ENCODE assay signal across 12 mouse cellular contexts in the genomic region with DNA sequence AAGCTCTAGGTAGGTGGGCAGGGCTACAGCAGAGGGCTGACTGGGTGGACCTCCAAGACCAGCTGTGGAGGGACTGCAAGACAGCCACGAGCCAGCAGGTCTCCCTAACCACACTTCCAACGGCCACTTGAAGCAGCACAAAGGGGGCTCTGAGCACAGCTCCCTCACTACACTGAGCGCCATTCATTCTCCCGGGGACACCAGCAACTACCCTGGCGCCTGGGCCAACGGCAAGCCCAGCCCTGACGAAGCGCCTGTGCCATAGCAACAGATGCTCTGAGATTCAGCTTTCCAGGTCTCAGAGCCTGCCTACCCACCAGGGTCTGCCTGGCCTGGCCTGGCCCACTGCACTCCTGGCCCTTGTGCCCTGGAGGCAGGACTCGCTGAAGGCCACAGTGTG. TPM values are rescaled to one million over a fixed set of nuclear protein-coding genes. Genes with fewer than 3 reads are reported as not detected.
DNase-seq lines count a peak whose midpoint lies in the region; ATAC-seq and TF ChIP-seq lines count a peak whose summit lies in the region.
"Had no signal": no experiment of that assay in that cellular context is flagged by ENCODE, and none has a peak within 500 bp of the region (broad histone marks: within the 10 kb centered on the region; RNA-seq: fewer than 3 reads in every experiment).

No protein-coding gene starts in this region.

- peak overlapping the region; percentile 8 for H3K4me3 ChIP-seq in megakaryocyte, embryonic 14.5 days (replicated peaks)
- H3K4me3 ChIP-seq in embryonic facial prominence, embryonic 13.5 days: no peak overlapping the region
- no peak overlapping the region for H3K4me3 ChIP-seq in hindbrain, embryonic 13.5 days
- H3K4me3 ChIP-seq in midbrain, embryonic 14.5 days (replicated peaks; ENCODE audit: low read depth, low read length): no peak overlapping the region
- no peak overlapping the region for H3K4me3 ChIP-seq in cerebellum, adult 2 months (replicated peaks; ENCODE audit: insufficient read depth, low read depth, low read length)

- peaks cover 7% of the 10 kb centered on the region for H3K36me3 ChIP-seq in megakaryocyte, embryonic 14.5 days (replicated peaks; ENCODE audit: low read length)
- no peaks in the 10 kb centered on the region for H3K36me3 ChIP-seq in embryonic facial prominence, embryonic 13.5 days
- no peaks in the 10 kb centered on the region for H3K36me3 ChIP-seq in hindbrain, embryonic 13.5 days
- H3K36me3 ChIP-seq in midbrain, embryonic 14.5 days (ENCODE audit: control insufficient read depth, insufficient read depth, low read length): no peaks in the 10 kb centered on the region

- no peaks in the 10 kb centered on the region for H3K27me3 ChIP-seq in megakaryocyte, embryonic 14.5 days (replicated peaks)
- H3K27me3 ChIP-seq in embryonic facial prominence, embryonic 13.5 days: no peaks in the 10 kb centered on the region
- H3K27me3 ChIP-seq in hindbrain, embryonic 13.5 days: no peaks in the 10 kb centered on the region
- no peaks in the 10 kb centered on the region for H3K27me3 ChIP-seq in midbrain, embryonic 14.5 days (ENCODE audit: control insufficient read depth, insufficient read depth, low read length)
- H3K27me3 ChIP-seq in cerebellum, adult 2 months (ENCODE audit: control insufficient read depth, insufficient read depth, low read length): no peaks in the 10 kb centered on the region

- peak; percentile 44 for DNase-seq in midbrain, embryonic 14.5 days
- DNase-seq in lung, postnatal 36 days: no peak
- DNase-seq in cerebellum, adult 2 months: no peak
- DNase-seq: cerebellum, adult 8-10 months; liver; thymus, adult 18-20 months had no signal

- no peak for ATAC-seq in megakaryocyte, adult 5-6 weeks (ENCODE audit: poor library complexity, severe bottlenecking)
- peak; percentile 50 for ATAC-seq in embryonic facial prominence, embryonic 13.5 days (ENCODE audit: insufficient number of reproducible peaks, insufficient read depth, low FRiP score, low TSS enrichment, low read depth)
- ATAC-seq in hindbrain, embryonic 13.5 days (ENCODE audit: low FRiP score): 0 out of 2 replicates have a peak, but pooled peaks have one; percentile 43
- no peak for ATAC-seq in midbrain, embryonic 14.5 days (ENCODE audit: low FRiP score, low TSS enrichment)
- ATAC-seq: intestine, postnatal 0 days had no signal

- H3K4me1 ChIP-seq in megakaryocyte, embryonic 14.5 days: peaks cover 91% of the 10 kb centered on the region
- H3K4me1 ChIP-seq in embryonic facial prominence, embryonic 13.5 days: peaks cover 40% of the 10 kb centered on the region
- H3K4me1 ChIP-seq in hindbrain, embryonic 13.5 days (replicated peaks): peaks cover 30% of the 10 kb centered on the region
- peaks cover 6% of the 10 kb centered on the region for H3K4me1 ChIP-seq in midbrain, embryonic 14.5 days (ENCODE audit: control insufficient read depth, insufficient read depth, low read length)
- no peaks in the 10 kb centered on the region; the same call in 1 of the 2 replicates for H3K4me1 ChIP-seq in cerebellum, adult 2 months (ENCODE audit: control insufficient read depth, insufficient read depth, low read length)

- no peak overlapping the region for H3K4me2 ChIP-seq in embryonic facial prominence, embryonic 13.5 days
- no peak overlapping the region for H3K4me2 ChIP-seq in hindbrain, embryonic 13.5 days
- H3K4me2 ChIP-seq in midbrain, embryonic 14.5 days (ENCODE audit: low read length): no peak overlapping the region
- H3K4me2 ChIP-seq: heart, embryonic 11.5 days had no signal

- no peak overlapping the region for H3K9ac ChIP-seq in embryonic facial prominence, embryonic 13.5 days
- peak overlapping the region; percentile 35 for H3K9ac ChIP-seq in hindbrain, embryonic 13.5 days
- no peak overlapping the region for H3K9ac ChIP-seq in midbrain, embryonic 14.5 days (replicated peaks; ENCODE audit: low read length)

- peak overlapping the region; percentile 53 for H3K27ac ChIP-seq in embryonic facial prominence, embryonic 13.5 days
- H3K27ac ChIP-seq in hindbrain, embryonic 13.5 days: peak overlapping the region; percentile 40; the same call in 1 of the 2 replicates
- H3K27ac ChIP-seq in midbrain, embryonic 14.5 days (replicated peaks; ENCODE audit: low read depth, low read length): no peak overlapping the region
- no peak overlapping the region for H3K27ac ChIP-seq in cerebellum, adult 2 months (ENCODE audit: insufficient read depth, low read length)

- no peak for TF ChIP-seq CTCF in cerebellum, adult 2 months (IDR thresholded peaks at IDR 0.05; ENCODE audit: borderline replicate concordance, insufficient read depth, low read depth, low read length)

- peaks cover 5% of the 10 kb centered on the region; the same call in 1 of the 2 replicates for H3K9me3 ChIP-seq in megakaryocyte, embryonic 14.5 days
- H3K9me3 ChIP-seq in embryonic facial prominence, embryonic 13.5 days: no peaks in the 10 kb centered on the region
- no peaks in the 10 kb centered on the region for H3K9me3 ChIP-seq in hindbrain, embryonic 13.5 days
- no peaks in the 10 kb centered on the region for H3K9me3 ChIP-seq in midbrain, embryonic 14.5 days (ENCODE audit: control insufficient read depth, low read length)

- WGBS in embryonic facial prominence, embryonic 13.5 days: 40% methylated on average over 9 of the region's 9 CpGs
- WGBS in hindbrain, embryonic 13.5 days: 35% methylated on average over 9 of the region's 9 CpGs
- WGBS in midbrain, embryonic 14.5 days: 43% methylated on average over 9 of the region's 9 CpGs
- WGBS in cerebellum, adult 2 months: 28% methylated on average over 9 of the region's 9 CpGs

- TF ChIP-seq POLR2A in cerebellum, adult 2 months (IDR thresholded peaks at IDR 0.05; ENCODE audit: borderline replicate concordance, insufficient read depth, low read length): no peak

RNA-seq across cellular contexts. Expression of a gene that starts 2.1 kb away (rescaled TPM):
- 13.4 and 21.1 TPM in 2 replicates for polyA plus RNA-seq in megakaryocyte, embryonic 14.5 days (2012; ENCODE audit: insufficient read depth, low replicate concordance)
- 49.8 and 56.2 TPM in 2 replicates for total RNA-seq in megakaryocyte, adult 5-6 weeks (2015)
- 30.1 and 38.2 TPM in 2 replicates for total RNA-seq in megakaryocyte, adult 5-6 weeks (2017)
- polyA plus RNA-seq in embryonic facial prominence, embryonic 13.5 days (2015; fragmentation: Nextera tagmentation; extraction: Ambion mirVana): 19.4 and 21.8 TPM in 2 replicates
- polyA plus RNA-seq in hindbrain, embryonic 13.5 days (2015; fragmentation: Nextera tagmentation; extraction: Ambion mirVana): 41.8 and 50.5 TPM in 2 replicates
- polyA plus RNA-seq in midbrain, embryonic 14.5 days (2014; fragmentation: Nextera tagmentation; extraction: Ambion mirVana): 45.8 and 45.9 TPM in 2 replicates
- polyA plus RNA-seq in cerebellum, adult 2 months (2012; rRNA removed): 47.0 and 53.2 TPM in 2 replicates

RNA-seq across cellular contexts. Expression of a gene that starts 5.9 kb away (rescaled TPM):
- 148 and 403 TPM in 2 replicates for polyA plus RNA-seq in megakaryocyte, embryonic 14.5 days (2012; ENCODE audit: insufficient read depth, low replicate concordance)
- total RNA-seq in megakaryocyte, adult 5-6 weeks (2015): 82.1 and 84.4 TPM in 2 replicates
- 73.9 and 79.2 TPM in 2 replicates for total RNA-seq in megakaryocyte, adult 5-6 weeks (2017)
- 102 and 114 TPM in 2 replicates for polyA plus RNA-seq in embryonic facial prominence, embryonic 13.5 days (2015; fragmentation: Nextera tagmentation; extraction: Ambion mirVana)
- 74.9 and 81.9 TPM in 2 replicates for polyA plus RNA-seq in hindbrain, embryonic 13.5 days (2015; fragmentation: Nextera tagmentation; extraction: Ambion mirVana)
- 61.4 and 76.5 TPM in 2 replicates for polyA plus RNA-seq in midbrain, embryonic 14.5 days (2014; fragmentation: Nextera tagmentation; extraction: Ambion mirVana)
- polyA plus RNA-seq in cerebellum, adult 2 months (2012; rRNA removed): 170 and 186 TPM in 2 replicates

RNA-seq across cellular contexts. Expression of a gene that starts 14.8 kb away (rescaled TPM):
- polyA plus RNA-seq in megakaryocyte, embryonic 14.5 days (2012; ENCODE audit: insufficient read depth, low replicate concordance): 39.7 and 57.5 TPM in 2 replicates
- total RNA-seq in megakaryocyte, adult 5-6 weeks (2015): 0.91 and 4.6 TPM in 2 replicates
- 2.6 and 3.0 TPM in 2 replicates for total RNA-seq in megakaryocyte, adult 5-6 weeks (2017)
- 29.7 and 34.1 TPM in 2 replicates for polyA plus RNA-seq in embryonic facial prominence, embryonic 13.5 days (2015; fragmentation: Nextera tagmentation; extraction: Ambion mirVana)
- polyA plus RNA-seq in hindbrain, embryonic 13.5 days (2015; fragmentation: Nextera tagmentation; extraction: Ambion mirVana): 14.5 and 16.4 TPM in 2 replicates
- 15.3 and 15.6 TPM in 2 replicates for polyA plus RNA-seq in midbrain, embryonic 14.5 days (2014; fragmentation: Nextera tagmentation; extraction: Ambion mirVana)
- 19.2 and 19.7 TPM in 2 replicates for polyA plus RNA-seq in cerebellum, adult 2 months (2012; rRNA removed)

RNA-seq across cellular contexts. Expression of a gene that starts 22.1 kb away (rescaled TPM):
- polyA plus RNA-seq in megakaryocyte, embryonic 14.5 days (2012; ENCODE audit: insufficient read depth, low replicate concordance): 3.0 TPM in 1 of 2 replicates, not detected in the other
- not detected in 2 replicates for total RNA-seq in megakaryocyte, adult 5-6 weeks (2015)
- total RNA-seq in megakaryocyte, adult 5-6 weeks (2017): not detected in 2 replicates
- 0.34 and 0.58 TPM in 2 replicates for polyA plus RNA-seq in embryonic facial prominence, embryonic 13.5 days (2015; fragmentation: Nextera tagmentation; extraction: Ambion mirVana)
- polyA plus RNA-seq in hindbrain, embryonic 13.5 days (2015; fragmentation: Nextera tagmentation; extraction: Ambion mirVana): 3.3 and 3.7 TPM in 2 replicates
- polyA plus RNA-seq in midbrain, embryonic 14.5 days (2014; fragmentation: Nextera tagmentation; extraction: Ambion mirVana): 3.2 and 4.6 TPM in 2 replicates
- polyA plus RNA-seq in cerebellum, adult 2 months (2012; rRNA removed): 5.6 and 7.7 TPM in 2 replicates

RNA-seq across cellular contexts. Expression of a gene that starts 38.3 kb away (rescaled TPM):
- polyA plus RNA-seq in megakaryocyte, embryonic 14.5 days (2012; ENCODE audit: insufficient read depth, low replicate concordance): 30.1 and 93.0 TPM in 2 replicates
- total RNA-seq in megakaryocyte, adult 5-6 weeks (2015): 19.0 and 24.2 TPM in 2 replicates
- total RNA-seq in megakaryocyte, adult 5-6 weeks (2017): 17.7 and 17.8 TPM in 2 replicates
- 65.1 and 72.3 TPM in 2 replicates for polyA plus RNA-seq in embryonic facial prominence, embryonic 13.5 days (2015; fragmentation: Nextera tagmentation; extraction: Ambion mirVana)
- polyA plus RNA-seq in hindbrain, embryonic 13.5 days (2015; fragmentation: Nextera tagmentation; extraction: Ambion mirVana): 54.2 and 54.4 TPM in 2 replicates
- 50.5 and 51.1 TPM in 2 replicates for polyA plus RNA-seq in midbrain, embryonic 14.5 days (2014; fragmentation: Nextera tagmentation; extraction: Ambion mirVana)
- 41.6 and 43.8 TPM in 2 replicates for polyA plus RNA-seq in cerebellum, adult 2 months (2012; rRNA removed)

Comparison
In these comparisons a context has a peak if more than half of its experiments do, and no peak if none do; other contexts are left out.
1. ATAC-seq: peak in embryonic facial prominence, embryonic 13.5 days (single experiment) and hindbrain, embryonic 13.5 days (single experiment); none in megakaryocyte, adult 5-6 weeks (single experiment) and midbrain, embryonic 14.5 days (single experiment).
2. H3K27ac ChIP-seq: peak in embryonic facial prominence, embryonic 13.5 days (single experiment) and hindbrain, embryonic 13.5 days (single experiment); none in midbrain, embryonic 14.5 days (single experiment) and cerebellum, adult 2 months (single experiment).